Mouse (Mus musculus): ENCODE results near the gene Map1b.

Map1b gene

DNA sequence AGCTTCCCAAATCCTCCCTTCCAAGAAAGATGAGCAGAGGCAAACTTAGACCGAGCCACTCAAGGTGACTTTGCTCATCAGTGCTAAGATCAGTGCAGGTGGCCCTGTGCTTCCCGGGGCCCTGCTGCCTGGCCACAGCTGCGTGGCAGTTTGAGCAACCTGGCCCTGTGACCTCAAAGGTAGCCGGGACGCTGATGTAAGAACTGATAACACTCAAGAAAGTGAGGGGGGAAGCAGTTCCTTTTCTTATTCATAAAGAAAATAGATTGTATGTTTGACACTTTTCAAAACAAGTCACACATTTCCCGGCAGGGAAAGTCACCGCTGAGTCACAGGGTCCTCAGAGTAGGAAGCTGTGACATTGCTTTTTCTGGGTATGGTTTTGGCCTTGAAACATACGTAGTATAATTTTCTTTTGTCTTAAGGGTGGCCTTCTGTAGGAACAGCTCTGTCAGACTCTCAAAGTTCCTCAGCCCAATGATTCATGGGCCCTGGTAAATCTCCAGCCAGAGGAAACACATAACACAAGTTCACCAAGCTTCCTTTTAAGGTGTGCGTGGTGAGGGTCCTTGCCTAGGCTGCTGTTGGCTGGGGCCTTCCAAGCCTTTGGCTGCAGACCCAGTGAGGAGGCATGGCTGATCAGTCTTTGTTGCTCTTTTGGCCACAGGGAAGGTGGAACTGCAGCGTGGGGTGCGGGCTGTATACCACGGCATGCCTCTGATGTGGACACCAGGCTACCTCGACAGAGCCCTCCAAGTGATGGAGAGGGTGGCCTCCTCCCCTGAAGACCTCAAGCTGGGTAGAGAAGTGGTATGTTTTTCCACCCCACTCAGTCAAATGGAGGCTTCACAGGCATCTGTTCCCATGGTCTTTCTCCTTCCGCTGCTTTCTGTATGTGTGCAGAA, 105.5 kb downstream of the Map1b start:
- DNase-seq (ENCODE audit: extremely low spot score): no peak

DNA sequence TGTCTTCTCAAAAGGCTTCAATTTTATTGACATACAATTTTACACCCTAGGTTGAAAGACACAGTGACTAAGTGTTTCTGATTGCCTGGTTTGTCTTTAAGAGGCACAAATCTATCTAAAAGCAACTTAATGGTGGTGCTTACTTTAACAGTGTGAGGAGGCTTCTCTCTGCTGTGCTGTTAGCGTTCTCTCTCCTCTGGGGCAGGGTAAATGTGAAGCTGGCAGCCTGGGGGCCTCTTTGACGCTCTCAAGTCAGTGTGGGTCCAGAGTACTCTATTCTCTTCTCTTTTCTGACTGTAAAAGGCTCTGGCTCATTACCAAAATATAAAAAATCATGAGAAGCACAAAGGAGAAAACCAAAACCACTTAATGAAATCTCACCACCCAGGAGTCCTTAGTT, 107.1 kb downstream of the Map1b start:
- no peak for DNase-seq (ENCODE audit: extremely low spot score)

DNA sequence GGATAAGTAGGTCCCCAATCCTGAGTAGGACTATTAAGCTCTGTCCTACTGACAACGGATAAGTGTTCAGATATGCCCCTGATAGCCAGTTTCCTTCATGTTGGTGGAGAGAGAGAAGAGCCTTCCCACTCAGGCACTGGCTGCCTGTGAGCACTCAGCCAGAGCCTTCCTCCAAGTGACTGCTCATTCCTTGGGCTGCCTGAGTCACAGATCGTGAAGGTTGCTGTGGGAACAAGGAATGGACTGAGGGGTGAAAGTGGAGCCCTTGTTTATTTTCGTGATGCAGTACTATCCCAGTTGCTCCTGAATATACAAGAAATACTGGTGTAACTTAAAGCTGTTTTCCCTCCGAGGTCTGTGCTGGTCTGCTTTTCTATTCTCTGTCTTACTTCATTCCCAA, 117.0 kb downstream of the Map1b start:
- no peak for DNase-seq (ENCODE audit: extremely low spot score)

DNA sequence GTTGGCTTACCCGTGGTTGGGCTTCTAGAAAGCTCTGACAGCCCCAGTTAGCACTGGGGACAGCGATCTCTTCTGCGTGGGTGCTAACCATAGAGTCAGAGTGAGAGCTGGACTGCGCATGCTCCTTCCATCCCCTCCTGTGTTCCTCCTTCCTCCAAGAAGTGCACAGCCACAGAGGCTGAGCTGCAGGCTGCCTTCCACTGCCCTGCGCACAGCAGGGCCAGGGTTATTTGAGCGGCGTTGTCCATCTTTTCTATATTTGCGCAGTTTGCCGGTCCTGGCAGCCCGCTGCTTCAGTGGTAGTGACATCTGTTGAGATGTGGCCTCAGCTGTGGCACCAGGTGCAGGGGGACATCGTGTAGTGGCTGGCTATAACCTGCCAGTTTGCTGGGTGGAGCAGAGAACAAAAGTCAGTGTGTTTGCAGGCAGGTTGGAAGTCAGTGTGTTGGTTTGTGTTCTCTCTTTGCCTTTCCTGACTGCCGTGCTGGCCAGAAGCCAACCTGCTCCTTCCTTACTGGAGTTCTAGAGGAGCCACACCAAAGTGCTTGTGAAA, 118.1 kb downstream of the Map1b start:
- DNase-seq (ENCODE audit: extremely low spot score): no peak

DNA sequence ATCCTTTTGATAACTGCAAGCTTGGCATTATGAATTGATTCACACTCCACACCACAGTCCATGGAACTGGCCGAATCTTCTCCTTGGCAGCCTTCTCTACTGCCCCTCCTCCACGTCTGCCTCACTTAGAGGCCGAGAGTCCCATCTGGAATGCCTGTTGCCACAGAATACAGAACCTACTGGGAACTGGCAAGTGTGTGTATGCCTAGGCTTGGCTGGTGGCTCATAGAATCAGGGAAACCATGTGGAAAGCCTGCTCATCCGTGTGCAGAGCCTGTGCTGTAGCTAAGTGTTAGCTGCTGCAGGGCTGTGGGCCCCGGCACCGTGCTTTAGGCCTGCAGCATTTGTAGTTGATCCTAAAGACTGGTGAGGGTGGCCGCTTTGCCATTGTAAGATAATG, 119.1 kb downstream of the Map1b start:
- DNase-seq (ENCODE audit: extremely low spot score): no peak

DNA sequence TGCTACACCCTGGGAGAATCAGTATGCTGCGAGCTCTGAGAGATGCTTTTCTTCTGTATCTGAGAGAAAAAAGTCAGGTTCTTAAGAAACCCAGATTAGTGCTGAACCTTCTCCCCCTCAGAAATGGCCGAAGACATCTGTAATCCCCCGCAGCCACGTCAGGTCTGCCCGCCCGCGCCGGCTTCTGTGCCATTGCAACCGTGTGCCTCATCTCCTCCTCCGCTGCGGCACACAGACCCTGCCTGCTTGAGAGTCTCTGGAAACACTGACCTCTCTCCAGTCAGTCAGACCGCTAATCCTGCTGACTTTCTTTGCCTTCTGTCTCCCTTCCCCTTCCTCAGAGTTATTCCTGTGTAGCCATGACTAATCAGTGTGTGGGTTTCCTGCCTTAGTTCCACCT, 120.8 kb downstream of the Map1b start:
- no peak for DNase-seq (ENCODE audit: extremely low spot score)

DNA sequence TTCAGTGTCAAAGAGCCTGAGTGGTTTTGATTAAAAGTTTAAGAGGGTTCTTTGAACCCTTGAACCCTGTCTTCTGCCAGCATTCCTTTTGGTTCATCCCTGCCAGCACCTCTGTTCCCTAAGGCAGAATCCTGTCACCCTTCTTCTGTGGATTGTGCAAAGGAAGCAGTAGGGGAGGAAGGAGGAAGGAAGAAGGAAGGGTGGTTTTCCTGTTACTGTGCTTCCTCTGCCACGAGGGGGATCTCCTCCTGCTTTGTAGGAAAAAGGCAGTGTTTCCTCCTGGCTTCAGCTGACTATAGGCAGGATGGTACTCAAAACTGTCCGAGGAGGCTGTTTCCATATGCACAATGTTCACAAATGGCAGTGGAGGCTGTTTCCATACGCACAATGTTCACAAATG, 121.6 kb downstream of the Map1b start:
- DNase-seq (ENCODE audit: extremely low spot score): no peak

DNA sequence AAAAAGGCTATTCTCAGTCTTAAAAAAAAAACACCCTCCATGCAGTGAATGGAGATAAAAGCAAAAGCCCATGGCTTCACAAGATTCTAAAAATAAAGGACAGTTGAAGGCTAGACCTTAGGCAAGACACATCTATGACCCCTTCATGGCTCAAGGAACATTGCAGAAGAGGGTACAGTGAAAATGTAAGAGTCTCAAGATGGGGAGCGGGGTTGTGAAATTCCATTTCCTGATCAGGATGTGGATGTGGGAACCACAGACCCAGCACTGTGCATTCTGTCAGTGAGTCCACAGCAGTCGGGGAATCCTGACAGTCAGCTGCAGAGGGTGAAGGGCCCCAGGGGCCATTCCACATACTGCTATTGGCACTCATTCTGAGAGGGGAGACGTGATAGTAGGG, 123.2 kb downstream of the Map1b start:
- no peak for DNase-seq (ENCODE audit: extremely low spot score)

DNA sequence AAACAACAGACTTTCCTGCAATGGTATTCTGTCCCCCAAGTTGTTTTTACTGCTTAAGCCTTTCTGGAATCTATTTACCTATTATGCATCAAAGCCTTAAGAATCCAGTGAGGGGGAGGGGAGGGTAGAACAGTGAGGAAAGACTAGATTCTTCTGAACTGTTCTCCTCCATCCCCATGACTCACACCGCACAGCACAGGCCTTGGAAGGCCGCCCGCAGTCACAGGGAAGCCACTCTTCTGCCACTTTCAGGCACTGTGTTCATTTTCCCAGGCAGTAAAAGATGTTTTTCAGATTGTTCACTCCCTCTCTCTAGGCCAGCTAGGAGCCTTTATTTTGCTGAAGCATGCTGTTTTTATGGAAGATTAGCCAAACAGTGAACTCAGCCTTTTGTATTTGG, 124.9 kb downstream of the Map1b start:
- no peak for DNase-seq (ENCODE audit: extremely low spot score)

DNA sequence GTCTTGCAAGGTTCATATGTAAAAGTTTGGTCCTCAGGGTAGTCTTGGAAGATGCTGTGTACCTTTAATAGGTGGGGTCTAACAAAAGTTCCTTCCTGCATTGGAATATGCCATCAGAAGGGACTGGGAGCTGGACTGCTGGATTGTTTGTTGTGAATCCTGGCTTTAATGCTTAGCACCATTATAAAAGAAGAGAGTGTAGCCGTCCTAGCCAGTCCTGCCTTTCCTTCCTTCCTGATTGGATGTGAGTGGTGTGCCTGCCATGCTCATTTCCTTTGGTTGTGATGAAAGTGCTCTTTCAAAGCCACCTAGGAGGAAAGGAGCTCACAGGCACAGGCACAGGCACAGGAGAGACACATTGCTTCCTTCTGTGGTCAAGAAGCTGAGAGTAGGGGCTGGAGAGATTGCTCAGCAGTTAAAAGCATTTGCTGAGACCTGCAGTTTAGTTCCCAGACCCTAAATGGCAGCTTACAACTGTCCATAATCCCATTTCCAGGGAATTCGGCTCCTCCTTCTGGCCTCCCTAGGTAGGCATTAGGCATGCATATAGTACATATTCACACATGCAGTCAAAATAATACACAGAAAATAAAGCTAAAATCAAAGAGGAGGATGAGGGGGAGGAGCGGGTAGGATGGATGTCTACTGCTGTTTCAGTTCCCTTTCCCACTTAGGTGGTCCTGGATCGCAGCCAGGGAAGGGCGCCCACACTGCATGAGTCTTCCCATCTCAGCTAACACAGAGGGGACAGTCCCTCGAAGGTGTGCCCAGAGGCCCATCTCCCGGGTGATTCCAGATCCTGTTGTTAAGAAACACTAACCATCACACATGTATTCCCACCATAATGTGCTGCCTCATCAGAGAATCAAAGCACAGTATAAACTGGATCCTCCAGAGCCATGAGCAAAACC, 128.2 kb downstream of the Map1b start:
- no peak for DNase-seq (ENCODE audit: extremely low spot score)

DNA sequence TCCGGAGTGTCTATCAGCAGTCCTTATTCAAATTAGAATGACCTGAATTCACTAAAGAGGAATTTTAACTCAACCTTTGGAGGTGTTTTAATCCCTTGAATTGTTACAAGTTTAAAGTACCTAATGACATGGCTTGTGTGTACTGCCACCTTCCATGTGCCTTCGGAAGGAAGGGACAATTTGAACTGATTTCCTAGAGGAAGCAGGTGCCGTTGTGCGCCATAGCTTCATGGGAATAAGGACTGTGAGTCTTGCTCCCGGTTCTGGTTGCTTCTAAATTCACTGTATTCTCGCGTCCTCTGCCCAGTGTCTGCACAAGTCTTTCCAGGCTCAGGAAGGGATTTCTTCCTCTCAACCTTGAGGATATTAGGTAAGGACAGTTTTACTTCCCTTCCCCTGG, 130.0 kb downstream of the Map1b start:
- no peak for DNase-seq (ENCODE audit: extremely low spot score)

DNA sequence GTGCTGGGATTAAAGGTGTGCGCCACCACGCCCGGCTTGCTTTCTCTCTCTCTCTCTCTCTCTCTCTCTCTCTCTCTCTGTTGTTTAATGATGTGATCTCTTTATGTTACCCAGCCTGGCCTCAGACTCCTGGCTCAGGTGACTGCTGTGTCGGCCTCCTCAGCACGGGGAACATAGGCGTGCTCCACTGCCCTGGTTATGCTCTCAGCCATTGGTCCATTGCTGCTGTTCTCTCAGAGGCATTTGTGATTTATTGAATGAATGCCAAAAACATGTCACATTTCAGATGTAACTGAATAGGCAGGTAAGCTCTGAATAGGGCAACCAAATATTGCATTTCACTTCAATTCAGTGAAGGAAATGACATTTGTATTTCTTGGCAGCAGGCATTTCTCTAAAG, 130.4 kb downstream of the Map1b start:
- no peak for DNase-seq (ENCODE audit: extremely low spot score)

DNA sequence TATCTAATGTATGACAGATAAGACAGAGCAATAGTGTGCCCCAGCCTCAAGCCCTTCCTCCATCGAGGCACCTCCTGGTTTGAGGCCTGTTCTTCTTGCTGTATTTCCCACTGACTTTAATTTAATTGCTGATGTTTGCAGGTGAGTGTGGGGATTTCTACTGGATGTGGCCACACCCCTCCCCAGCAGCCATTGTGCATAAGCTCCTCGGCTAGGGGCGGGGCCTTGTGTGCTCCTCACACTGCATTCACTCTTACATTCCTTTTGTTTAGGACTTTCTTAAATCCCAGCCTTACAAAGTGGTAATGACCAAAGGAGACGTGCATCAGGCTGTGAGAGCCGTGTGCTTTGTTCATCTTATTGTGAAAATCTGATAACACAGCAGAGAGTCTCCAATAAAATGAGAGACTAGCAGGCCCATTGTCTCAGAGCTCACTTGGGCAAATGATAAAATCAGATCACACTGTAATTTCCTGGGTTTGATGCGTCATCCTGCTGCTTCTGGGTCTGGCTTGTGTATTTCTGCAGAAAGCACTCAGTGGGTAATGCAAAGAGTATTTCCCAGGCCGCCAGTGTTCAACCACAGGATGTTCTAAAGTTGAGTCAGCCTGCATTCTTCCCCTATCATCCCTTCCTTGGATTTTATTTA, 131.7 kb downstream of the Map1b start:
- no peak for DNase-seq (ENCODE audit: extremely low spot score)

DNA sequence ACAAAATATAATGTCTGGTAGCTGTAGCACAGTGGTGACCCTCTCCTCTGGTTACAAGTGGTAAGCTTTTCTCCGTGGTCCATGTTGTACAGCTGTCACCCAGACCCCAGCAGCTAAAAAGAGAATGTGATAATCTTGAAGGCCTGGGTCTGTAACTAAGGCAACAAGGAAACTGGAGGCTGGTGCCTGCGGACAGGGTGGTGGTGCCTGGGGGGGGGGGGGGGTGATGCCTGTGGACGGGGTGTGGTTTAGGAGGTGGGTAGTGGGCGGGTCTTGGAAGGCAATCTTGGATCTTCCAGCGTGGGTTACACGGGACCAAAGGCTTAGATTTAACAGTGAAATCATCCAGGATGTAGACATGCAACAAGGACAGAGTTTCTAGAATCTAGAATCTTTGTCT, 134.0 kb downstream of the Map1b start:
- no peak for DNase-seq (ENCODE audit: extremely low spot score)

DNA sequence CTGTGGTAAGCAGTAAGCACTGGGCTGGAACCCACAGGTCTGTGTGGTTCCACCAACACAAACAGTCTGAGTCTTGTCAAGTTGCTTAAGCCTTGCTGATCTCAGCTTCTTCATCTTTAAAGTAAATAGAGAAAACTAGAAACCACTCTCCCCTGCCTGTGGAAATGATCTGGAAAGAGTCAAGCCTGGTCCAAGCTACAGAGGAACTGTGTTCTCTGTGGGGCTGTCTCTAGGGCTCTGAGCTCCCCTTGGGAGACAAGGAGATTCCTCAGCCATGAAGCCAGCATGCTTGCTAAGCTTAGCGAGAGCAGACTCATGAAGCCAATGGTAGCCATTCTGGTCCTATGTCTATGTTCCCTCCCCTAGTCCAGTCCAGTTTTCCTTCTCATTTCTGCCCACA, 138.1 kb downstream of the Map1b start:
- DNase-seq (ENCODE audit: extremely low spot score): no peak

DNA sequence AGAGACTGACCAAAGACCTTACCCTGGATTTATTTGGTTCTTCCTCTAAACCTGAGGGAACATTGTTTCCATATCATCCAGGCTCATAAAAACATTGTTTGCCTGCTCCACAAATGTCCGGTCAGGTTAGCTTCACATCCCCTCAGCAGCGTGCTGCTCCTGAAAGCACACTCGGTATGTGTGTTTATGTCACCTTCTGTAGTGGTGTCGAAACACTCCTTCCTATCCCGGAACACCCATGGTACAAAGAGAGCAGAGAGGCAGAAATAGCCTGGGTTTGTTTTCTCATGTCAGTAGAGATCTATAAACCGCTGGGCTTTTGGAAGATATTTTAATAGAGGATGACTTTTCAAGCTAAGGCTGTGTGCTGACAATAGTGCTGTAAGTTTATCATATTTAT, 139.3 kb downstream of the Map1b start:
- DNase-seq (ENCODE audit: extremely low spot score): no peak

DNA sequence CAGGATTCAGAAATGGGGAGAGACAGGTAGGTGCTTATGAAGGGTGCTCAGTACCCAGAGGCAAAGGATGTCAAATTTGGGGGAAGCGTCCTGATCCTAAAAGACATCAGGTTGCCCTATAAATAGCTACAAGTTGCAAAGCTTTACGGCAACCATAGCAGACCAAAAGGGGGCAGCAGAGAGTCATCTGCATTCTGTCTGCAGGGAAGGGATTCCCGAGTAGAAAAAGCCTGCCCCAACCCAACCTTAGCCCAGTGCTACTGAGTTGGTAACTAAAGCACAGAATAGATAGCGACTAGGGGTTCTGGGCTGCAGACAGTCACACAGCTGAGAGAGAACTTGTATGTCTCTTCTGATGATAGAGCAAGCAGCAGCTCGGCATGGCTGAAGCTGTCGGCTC, 140.8 kb downstream of the Map1b start:
- peak; percentile 80 for DNase-seq (ENCODE audit: extremely low spot score)

DNA sequence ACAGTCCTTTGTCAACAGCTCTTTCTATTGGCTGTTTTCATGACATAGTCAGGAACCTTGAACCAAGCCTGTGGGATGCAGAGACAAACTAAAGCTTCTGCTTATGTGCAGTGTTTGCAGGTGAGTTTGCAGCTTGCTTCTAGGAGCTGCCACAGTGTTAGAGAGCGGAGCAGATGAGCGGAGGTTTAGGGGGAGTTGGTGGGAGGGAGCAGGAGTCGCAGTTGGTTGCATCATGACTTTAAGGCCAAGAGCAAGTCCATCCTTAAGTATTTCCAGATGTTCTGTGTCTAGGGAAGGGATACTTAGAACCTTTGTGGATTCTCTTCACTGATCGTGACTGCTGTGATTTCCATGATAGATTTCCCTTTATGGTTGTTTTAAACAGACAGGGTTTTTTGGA, 142.1 kb downstream of the Map1b start:
- no peak for DNase-seq (ENCODE audit: extremely low spot score)

DNA sequence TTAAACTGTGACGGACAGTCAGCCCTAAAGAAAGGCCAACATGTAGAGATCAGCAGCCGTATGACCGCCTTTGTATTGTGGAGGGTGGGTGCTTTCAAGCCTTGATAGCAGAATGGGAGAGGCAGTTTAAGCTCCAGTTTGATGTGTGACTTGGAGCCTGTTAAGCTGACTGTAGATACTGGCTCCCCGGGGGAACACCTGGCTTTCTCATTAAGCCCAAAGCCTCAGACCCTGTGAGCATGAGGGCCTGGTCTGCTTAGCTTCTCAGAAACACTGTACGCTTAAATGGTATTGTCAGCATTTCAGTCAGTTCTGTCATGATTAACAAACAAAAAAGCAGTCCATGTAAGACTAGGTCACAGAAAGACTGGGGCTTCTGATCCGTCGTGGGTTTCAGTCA, 142.7 kb downstream of the Map1b start:
- no peak for DNase-seq (ENCODE audit: extremely low spot score)
